Mouse (Mus musculus) heart, adult 11 months (tissue): Measurements from ENCODE around the gene Ibtk.

Experiments
- DNase-seq: peaks from one replicate; pipeline ENCODE4 v3.0.0; 2022

Gene Ibtk

GRCm38 (mm10) chr9:85695606-85696005, 53.5 kb downstream of the Ibtk start:
- DNase-seq = peak; percentile 70

DNA sequence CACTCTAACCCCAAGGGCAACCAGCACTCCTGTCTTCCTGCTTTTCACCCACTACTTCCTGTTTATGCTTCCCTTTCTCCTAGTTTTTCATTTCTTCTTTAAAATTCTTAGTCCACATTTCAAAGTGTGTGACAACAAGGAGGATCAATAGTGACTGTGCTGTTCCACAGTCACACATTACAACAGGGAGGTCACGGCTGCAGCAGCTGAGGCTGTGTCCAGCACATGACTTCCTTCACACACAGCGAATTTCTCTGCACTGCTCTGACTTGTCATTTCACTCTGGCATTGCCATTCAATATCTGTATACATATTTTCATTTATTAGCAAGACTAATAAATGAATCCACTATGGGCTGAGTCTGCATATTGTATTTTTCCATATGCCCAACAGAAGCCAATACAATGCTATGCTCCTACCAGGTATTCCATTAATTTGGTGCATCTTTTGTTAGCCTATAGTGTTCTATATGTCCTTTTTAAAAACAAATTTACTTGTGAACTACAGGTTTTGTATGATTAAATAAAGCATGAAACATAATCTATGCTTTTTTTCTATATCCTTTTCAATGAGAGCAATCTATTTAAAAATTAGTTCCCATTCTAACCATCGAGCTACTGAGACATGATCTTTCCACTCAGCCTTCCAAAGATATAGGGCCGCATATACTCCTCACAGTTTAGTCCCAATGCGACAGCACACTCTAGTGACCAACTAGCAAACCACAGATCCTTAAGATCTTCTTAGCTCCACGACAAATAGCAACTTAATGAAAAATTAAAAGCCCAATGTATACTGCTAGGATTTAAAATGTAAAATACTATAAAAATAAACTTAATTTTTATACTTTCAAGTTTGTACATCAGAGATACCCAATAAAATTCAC, 55.7 kb downstream of the Ibtk start:
- peak; percentile 70 for DNase-seq

GRCm38 (mm10) chr9:85685010-85685409, 64.1 kb downstream of the Ibtk start:
- DNase-seq = peak; percentile 51

DNA sequence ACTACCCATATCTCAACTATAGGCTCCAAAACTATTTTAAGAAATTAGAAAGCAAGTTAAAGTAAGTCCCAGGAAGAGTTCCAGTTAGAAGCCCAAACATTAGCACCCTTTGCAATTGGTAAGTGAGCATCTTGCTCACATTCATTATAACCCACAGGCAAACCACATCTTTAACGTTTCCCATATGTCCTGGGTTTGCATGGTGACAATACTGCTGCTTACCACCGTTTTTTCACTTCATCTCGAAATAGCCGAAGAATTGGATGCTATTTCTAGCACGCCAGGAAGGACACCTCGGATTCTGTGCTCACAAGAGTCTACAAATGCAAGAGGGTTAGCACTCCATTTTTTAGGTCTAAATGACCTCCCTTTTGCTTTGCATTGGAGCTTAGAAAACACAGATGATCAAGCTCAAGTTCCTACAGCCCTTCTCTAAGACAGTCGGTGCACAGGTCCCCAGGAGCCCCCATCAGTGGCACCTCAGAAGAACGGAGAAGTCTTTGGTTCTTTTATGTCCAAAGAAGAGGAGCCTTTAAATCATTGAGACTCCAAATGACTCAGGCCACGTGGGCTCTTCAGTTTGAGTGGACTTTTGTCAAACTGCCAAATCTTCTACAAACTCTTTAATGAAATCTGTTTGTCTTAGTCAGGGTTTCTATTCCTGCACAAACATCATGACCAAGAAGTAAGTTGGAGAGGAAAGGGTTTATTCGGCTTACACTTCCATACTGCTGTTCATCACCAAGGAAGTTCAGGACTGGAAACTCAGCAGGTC, 73.8 kb downstream of the Ibtk start:
- no peak for DNase-seq

- DNase-seq = peak; percentile 87
Measured at GRCm38 (mm10) chr9:85673907-85674481, 75.1 kb downstream of the Ibtk start.

DNA sequence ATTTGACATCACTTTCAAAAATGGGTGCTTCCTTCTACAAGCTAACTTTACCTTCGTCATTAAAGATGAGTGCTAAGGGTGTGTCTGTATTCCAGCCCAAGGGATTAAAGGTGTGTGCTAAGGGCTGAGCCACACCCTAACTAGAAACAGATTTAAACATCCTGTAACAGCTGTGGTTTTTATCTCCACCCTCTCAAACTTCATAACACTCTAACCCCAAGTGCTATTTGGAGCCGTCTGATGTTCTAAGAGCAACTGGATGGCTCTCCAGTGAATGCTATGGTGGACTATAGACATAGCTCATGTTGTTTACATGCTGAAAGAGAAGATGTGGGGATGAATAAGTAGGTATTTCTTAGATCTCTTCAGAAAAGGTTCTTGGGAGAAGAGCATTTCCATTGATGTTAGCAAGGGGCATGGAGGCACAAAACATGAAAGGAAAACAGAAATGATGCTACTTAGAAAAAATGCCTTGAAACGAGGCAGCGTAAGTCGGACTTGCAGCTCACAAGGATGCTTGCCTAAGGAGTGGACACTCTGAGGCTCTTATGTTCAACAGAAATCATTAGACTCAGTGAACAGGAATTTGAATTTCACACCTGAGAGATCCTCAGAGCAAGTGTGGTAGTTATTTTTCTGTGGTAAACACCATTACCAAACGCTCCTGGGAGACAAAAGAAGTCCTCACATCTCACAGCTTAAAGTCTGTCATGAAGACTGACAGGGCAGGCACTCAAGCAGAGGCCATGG, 77.4 kb downstream of the Ibtk start:
- DNase-seq = no peak

- peak; percentile 46 for DNase-seq
Measured at GRCm38 (mm10) chr9:85664316-85664715, 84.8 kb downstream of the Ibtk start.

GRCm38 (mm10) chr9:85663810-85664209, 85.3 kb downstream of the Ibtk start:
- DNase-seq = peak; percentile 41

- DNase-seq = peak; percentile 95
Measured at GRCm38 (mm10) chr9:85663091-85663490, 86.0 kb downstream of the Ibtk start.

GRCm38 (mm10) chr9:85653401-85653800, 95.7 kb downstream of the Ibtk start:
- DNase-seq = peak; percentile 90

DNA sequence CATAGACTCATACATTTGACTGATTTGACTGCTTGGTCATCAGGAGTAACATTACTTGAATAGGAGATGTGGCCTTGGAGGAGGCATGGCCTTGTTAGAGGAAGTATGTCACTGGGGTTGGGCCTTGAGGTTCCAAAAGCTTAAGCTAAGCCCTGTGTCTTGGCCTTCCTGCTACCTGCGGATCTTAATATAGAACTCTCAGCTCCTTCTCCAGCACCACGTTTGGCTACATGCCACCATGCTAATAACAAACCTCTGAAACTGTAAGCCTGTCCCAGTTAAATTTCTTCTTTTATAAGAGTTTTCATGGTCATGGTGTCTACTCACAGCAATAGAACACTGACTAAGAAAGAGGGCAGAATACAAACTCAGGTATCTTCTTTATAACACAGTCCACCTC, 110.9 kb downstream of the Ibtk start:
- peak; percentile 61 for DNase-seq
